Mouse (Mus musculus): Measurements from ENCODE around the gene Dhdds. TPM values are rescaled to one million over a fixed set of nuclear protein-coding genes. Genes with fewer than 3 reads are reported as not detected.

Gene Dhdds
- polyA plus RNA-seq, 1 experiment from 2014 or later = 38.1 TPM

DNA sequence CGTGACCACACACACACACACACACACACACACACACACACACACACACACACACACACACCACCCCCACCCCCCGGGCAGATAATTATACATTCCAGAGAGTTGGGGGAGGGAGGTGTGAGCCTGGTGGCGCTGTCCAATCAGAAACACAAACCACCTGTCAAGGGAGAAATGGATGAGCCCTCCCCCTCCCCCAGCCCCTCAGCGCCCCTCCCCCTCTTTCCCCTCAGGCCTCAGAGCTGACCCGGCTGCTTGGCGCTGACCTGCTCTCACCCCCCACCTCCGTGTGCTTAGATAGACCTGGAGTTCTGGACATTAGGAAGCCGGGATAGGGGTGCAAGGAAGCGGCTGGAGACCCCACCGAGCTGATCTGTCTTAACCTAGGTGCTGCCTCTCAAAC, 18.5 kb upstream of the Dhdds start:
- Histone ChIP-seq H3K4me2 (replicated peaks; ENCODE audit: low read depth, low read length) (peak overlapping the region; percentile 72), H3K27me3 (ENCODE audit: control insufficient read depth, insufficient read depth, low read length) (no peaks in the 10 kb centered on the region), H3K9me3 (ENCODE audit: control insufficient read depth, low read length) (no peaks in the 10 kb centered on the region), H3K27ac (ENCODE audit: low read depth, low read length) (peak overlapping the region; percentile 87), H3K36me3 (ENCODE audit: control insufficient read depth, insufficient read depth, low read length) (no peaks in the 10 kb centered on the region), H3K9ac (ENCODE audit: low read depth, low read length) (peak overlapping the region; percentile 42), H3K4me1 (replicated peaks; ENCODE audit: control insufficient read depth, insufficient read depth, low read length) (peaks cover 21% of the 10 kb centered on the region; the same call in 1 of the 2 replicates), H3K4me3 (ENCODE audit: low read depth, low read length) (peak overlapping the region; percentile 45)
- ATAC-seq (ENCODE audit: low FRiP score) (peak; percentile 45; the same call in 1 of the 2 replicates), DNase-seq (ENCODE audit: low spot score) (peak; percentile 74)
- 0% methylated on average over 8 of the region's 10 CpGs for WGBS

DNA sequence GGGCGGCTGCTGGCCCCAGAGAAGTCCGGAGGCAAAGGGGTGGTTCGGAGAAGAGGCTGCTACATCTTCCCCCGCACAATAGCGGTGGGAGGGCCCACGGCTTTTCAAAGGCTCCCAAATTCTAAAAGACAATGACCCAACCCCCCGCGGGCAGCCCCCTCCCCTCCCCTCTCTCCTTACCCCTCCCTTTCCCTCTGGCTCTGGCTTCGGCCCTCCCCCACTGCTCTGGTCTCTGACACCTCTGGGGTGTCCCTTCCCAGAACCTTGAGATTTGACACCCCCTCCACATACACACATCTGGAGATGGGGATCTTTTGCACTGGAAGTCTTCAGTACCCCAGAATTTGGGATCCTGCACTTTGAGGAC, 18.0 kb upstream of the Dhdds start, which contains the start of gene Lin28a:
TSS of gene Lin28a (minus strand) at position 63 of the 367 bp plus-strand sequence.
- Histone ChIP-seq H3K9me3 (ENCODE audit: control insufficient read depth, low read length) (no peaks in the 10 kb centered on the region), H3K4me3 (ENCODE audit: low read depth, low read length) (peak within 1 kb of the TSS; percentile 45), H3K4me2 (replicated peaks; ENCODE audit: low read depth, low read length) (peak within 1 kb of the TSS; percentile 72), H3K27ac (ENCODE audit: low read depth, low read length) (peak within 1 kb of the TSS; percentile 87), H3K9ac (ENCODE audit: low read depth, low read length) (peak within 1 kb of the TSS; percentile 61), H3K4me1 (replicated peaks; ENCODE audit: control insufficient read depth, insufficient read depth, low read length) (peaks cover 21% of the 10 kb centered on the region; the same call in 1 of the 2 replicates), H3K36me3 (ENCODE audit: control insufficient read depth, insufficient read depth, low read length) (no peaks in the 10 kb centered on the region), H3K27me3 (ENCODE audit: control insufficient read depth, insufficient read depth, low read length) (no peaks in the 10 kb centered on the region)
- DNase-seq (ENCODE audit: low spot score) (peak; percentile 73), ATAC-seq (ENCODE audit: low FRiP score) (peak; percentile 63; the same call in 1 of the 2 replicates)
- WGBS = 0% methylated on average over 7 of the region's 9 CpGs

- under 1% methylated on average over 45 of the region's 46 CpGs for WGBS
- Histone ChIP-seq H3K4me3 (ENCODE audit: low read depth, low read length) (peak overlapping the region; percentile 45), H3K9me3 (ENCODE audit: control insufficient read depth, low read length) (no peaks in the 10 kb centered on the region), H3K27ac (ENCODE audit: low read depth, low read length) (peak overlapping the region; percentile 87), H3K4me2 (replicated peaks; ENCODE audit: low read depth, low read length) (peak overlapping the region; percentile 72), H3K4me1 (replicated peaks; ENCODE audit: control insufficient read depth, insufficient read depth, low read length) (peaks cover 21% of the 10 kb centered on the region; the same call in 1 of the 2 replicates), H3K27me3 (ENCODE audit: control insufficient read depth, insufficient read depth, low read length) (no peaks in the 10 kb centered on the region), H3K36me3 (ENCODE audit: control insufficient read depth, insufficient read depth, low read length) (no peaks in the 10 kb centered on the region), H3K9ac (ENCODE audit: low read depth, low read length) (peak overlapping the region; percentile 61)
- ATAC-seq (ENCODE audit: low FRiP score) (peak; percentile 22), DNase-seq (ENCODE audit: low spot score) (peak; percentile 61)
These were observed 17.5 kb upstream of the Dhdds start for GRCm38 (mm10) chr4:134018038-134018778.

DNA sequence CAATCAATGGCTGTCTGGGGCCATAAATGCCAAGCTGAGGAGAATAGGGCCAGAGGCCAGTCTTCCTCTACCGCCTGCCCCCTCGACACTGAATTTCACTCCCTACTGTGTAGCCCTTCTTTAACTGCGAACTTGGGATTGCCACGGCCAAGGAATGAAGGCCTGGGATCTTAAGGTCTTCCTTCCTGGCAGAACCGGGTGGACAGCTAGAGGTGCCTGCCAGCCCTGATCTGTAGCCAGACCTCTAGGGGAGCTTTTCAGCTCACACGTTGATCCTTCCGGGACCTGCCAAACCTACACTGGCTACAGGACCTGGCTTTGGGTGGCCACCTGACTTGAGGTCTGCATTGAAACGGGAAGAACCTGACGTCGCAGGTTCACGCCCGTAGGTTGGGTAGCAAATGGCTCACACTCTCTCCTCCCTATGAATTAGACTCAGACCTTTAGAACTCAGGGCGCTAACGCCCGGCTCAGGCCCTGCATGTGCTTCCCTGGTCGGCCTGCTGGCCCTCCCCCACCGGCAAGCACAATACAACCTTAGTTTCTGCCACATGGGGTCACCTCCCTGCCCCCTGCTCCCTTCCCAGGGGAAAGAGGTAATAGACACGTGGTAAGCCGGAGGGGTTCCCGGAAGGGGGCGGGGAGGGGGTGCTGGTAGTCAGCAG, 16.6 kb upstream of the Dhdds start:
- Histone ChIP-seq H3K27ac (ENCODE audit: low read depth, low read length) (peak overlapping the region; percentile 87), H3K4me2 (replicated peaks; ENCODE audit: low read depth, low read length) (peak overlapping the region; percentile 72), H3K4me1 (replicated peaks; ENCODE audit: control insufficient read depth, insufficient read depth, low read length) (peaks cover 21% of the 10 kb centered on the region; the same call in 1 of the 2 replicates), H3K4me3 (ENCODE audit: low read depth, low read length) (peak overlapping the region; percentile 45), H3K27me3 (ENCODE audit: control insufficient read depth, insufficient read depth, low read length) (no peaks in the 10 kb centered on the region), H3K9me3 (ENCODE audit: control insufficient read depth, low read length) (no peaks in the 10 kb centered on the region), H3K36me3 (ENCODE audit: control insufficient read depth, insufficient read depth, low read length) (no peaks in the 10 kb centered on the region), H3K9ac (ENCODE audit: low read depth, low read length) (peak overlapping the region; percentile 61)
- DNase-seq (ENCODE audit: low spot score) = peak; percentile 59
- peak; percentile 41; the same call in 1 of the 2 replicates for ATAC-seq (ENCODE audit: low FRiP score)
- 1% methylated on average over 21 of the region's 21 CpGs for WGBS

GRCm38 (mm10) chr4:134016767-134017166, 16.0 kb upstream of the Dhdds start:
- DNase-seq (ENCODE audit: low spot score) (peak; percentile 65), ATAC-seq (ENCODE audit: low FRiP score) (no peak; the same call in 1 of the 2 replicates)
- Histone ChIP-seq H3K27me3 (ENCODE audit: control insufficient read depth, insufficient read depth, low read length) (no peaks in the 10 kb centered on the region), H3K9me3 (ENCODE audit: control insufficient read depth, low read length) (no peaks in the 10 kb centered on the region), H3K4me2 (replicated peaks; ENCODE audit: low read depth, low read length) (peak overlapping the region; percentile 72), H3K36me3 (ENCODE audit: control insufficient read depth, insufficient read depth, low read length) (no peaks in the 10 kb centered on the region), H3K4me1 (replicated peaks; ENCODE audit: control insufficient read depth, insufficient read depth, low read length) (peaks cover 22% of the 10 kb centered on the region; the same call in 1 of the 2 replicates), H3K27ac (ENCODE audit: low read depth, low read length) (peak overlapping the region; percentile 87), H3K9ac (ENCODE audit: low read depth, low read length) (no peak overlapping the region; the same call in 1 of the 2 replicates), H3K4me3 (ENCODE audit: low read depth, low read length) (peak overlapping the region; percentile 45)
- 0% methylated on average over 8 of the region's 8 CpGs for WGBS

DNA sequence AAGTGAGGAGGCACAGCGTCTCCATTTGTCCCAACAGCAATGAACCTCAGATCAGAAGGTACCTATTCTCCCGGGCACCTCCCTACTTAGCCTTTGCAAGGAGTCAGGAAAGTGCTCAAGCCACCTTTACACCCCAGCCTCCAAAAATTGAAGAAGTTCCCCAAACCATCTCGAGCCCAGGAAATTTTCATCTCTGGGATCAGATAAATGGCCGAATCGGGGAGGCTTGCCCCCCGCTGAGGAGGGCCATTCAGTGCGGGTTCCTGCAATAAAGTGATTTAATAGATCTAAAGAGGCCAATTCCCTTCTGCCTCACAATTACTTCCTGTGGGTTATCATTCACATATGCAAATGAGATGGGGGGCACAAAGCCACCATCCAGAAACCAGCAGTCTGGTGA, 15.5 kb upstream of the Dhdds start:
- Histone ChIP-seq H3K4me3 (ENCODE audit: low read depth, low read length) (peak overlapping the region; percentile 45), H3K36me3 (ENCODE audit: control insufficient read depth, insufficient read depth, low read length) (no peaks in the 10 kb centered on the region), H3K27ac (ENCODE audit: low read depth, low read length) (0 out of 2 replicates have a peak overlapping the region, but pooled peaks have one; percentile 36), H3K9ac (ENCODE audit: low read depth, low read length) (peak overlapping the region; percentile 27; the same call in 1 of the 2 replicates), H3K4me2 (replicated peaks; ENCODE audit: low read depth, low read length) (peak overlapping the region; percentile 72), H3K27me3 (ENCODE audit: control insufficient read depth, insufficient read depth, low read length) (no peaks in the 10 kb centered on the region), H3K9me3 (ENCODE audit: control insufficient read depth, low read length) (no peaks in the 10 kb centered on the region), H3K4me1 (replicated peaks; ENCODE audit: control insufficient read depth, insufficient read depth, low read length) (peaks cover 25% of the 10 kb centered on the region; the same call in 1 of the 2 replicates)
- 6% methylated on average over 7 of the region's 7 CpGs for WGBS
- no peak for DNase-seq (ENCODE audit: low spot score)
- ATAC-seq (ENCODE audit: low FRiP score) = no peak

DNA sequence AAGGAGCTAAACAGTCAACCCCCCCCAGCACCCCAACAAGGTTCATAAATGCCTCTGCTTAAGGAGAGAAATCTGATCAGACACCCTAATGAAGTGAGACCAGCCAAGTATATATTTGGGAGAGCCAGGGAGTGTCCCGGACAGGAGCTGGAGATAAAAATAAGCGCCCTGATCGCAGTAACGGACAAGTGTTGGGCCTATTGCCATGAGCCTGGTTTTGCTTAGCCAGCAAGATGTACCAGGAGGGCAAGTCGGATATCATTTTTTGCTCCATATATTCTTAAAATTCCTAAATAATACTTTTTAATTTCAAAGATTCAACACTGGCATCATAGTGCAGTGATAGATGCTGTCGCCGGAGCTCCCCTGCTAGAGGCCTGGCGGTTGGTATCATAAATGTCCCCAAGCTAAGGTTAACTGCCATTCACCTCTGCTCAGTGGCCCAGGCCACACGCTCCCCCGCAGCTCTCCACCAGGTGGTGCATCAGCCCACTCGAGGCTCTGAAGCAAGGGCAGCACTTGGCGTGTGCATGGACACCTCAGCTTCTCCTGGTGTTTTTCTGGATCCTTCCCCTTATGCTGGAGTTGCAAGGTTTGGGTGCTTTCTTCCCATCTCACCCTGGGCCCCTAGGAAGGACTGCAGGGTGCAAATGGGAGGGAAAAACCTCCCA, 12.3 kb upstream of the Dhdds start:
- H3K27ac ChIP-seq (ENCODE audit: low read depth, low read length) = no peak overlapping the region
- peak; percentile 59 for DNase-seq (ENCODE audit: low spot score)
- peaks cover 14% of the 10 kb centered on the region; the same call in 1 of the 2 replicates for H3K4me1 ChIP-seq (replicated peaks; ENCODE audit: control insufficient read depth, insufficient read depth, low read length)
- no peaks in the 10 kb centered on the region for H3K27me3 ChIP-seq (ENCODE audit: control insufficient read depth, insufficient read depth, low read length)
- no peak overlapping the region for H3K4me2 ChIP-seq (replicated peaks; ENCODE audit: low read depth, low read length)
- no peak overlapping the region for H3K4me3 ChIP-seq (ENCODE audit: low read depth, low read length)
- whole genome bisulfite sequencing = 49% methylated on average over 12 of the region's 12 CpGs
- H3K9me3 ChIP-seq (ENCODE audit: control insufficient read depth, low read length) = no peaks in the 10 kb centered on the region
- no peak for ATAC-seq (ENCODE audit: low FRiP score)
- H3K9ac ChIP-seq (ENCODE audit: low read depth, low read length) = no peak overlapping the region
- H3K36me3 ChIP-seq (ENCODE audit: control insufficient read depth, insufficient read depth, low read length) = no peaks in the 10 kb centered on the region

All from hindbrain, embryonic 11.5 days (tissue).